Mouse (Mus musculus): Measurements from ENCODE around the gene Steap3. TPM values are rescaled to one million over a fixed set of nuclear protein-coding genes. Genes with fewer than 3 reads are reported as not detected.
A peak's percentile ranks its signal among the peaks of the same experiment; 100 is the strongest.

The Steap3 gene
- polyA plus RNA-seq, 1 experiment from 2014 or later, result 4.4 TPM

DNA sequence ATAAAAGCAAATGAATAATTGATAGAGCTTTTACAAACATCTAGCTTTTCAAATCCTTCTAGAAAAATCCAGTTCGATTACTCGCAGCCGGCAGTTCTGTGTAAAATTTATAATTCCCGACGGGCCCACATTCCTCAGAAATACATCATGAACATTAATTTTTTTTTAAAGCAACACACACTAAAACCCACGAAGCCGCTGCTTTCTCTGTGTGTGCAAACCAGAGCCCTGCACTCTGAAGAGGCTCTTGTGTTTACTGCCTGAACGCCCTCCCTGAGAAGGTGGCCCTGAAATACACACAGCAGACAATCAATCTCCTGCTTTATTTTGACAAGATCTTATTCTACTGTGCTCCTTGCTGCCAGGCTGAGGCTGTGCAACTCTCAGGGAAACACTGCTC lies 14.3 kb downstream of the Steap3 start:
- Histone ChIP-seq H3K27ac (ENCODE audit: low read length) (no peak overlapping the region), H3K4me2 (replicated peaks; ENCODE audit: low read depth, low read length) (no peak overlapping the region), H3K36me3 (ENCODE audit: insufficient read depth, low read length) (no peaks in the 10 kb centered on the region), H3K27me3 (replicated peaks; ENCODE audit: insufficient read depth, low read length) (no peaks in the 10 kb centered on the region), H3K4me1 (ENCODE audit: insufficient read depth, low read depth, low read length) (no peaks in the 10 kb centered on the region), H3K9me3 (ENCODE audit: low read length) (no peaks in the 10 kb centered on the region), H3K4me3 (ENCODE audit: low read depth, low read length) (no peak overlapping the region), H3K9ac (replicated peaks; ENCODE audit: low read depth) (no peak overlapping the region)
- ATAC-seq (no peak), DNase-seq (ENCODE audit: low spot score) (no peak)
- 33% methylated on average over 8 of the region's 8 CpGs for WGBS
- TF ChIP-seq CTCF (IDR thresholded peaks at IDR 0.05) (no peak), EP300 (IDR thresholded peaks at IDR 0.05) (no peak)

DNA sequence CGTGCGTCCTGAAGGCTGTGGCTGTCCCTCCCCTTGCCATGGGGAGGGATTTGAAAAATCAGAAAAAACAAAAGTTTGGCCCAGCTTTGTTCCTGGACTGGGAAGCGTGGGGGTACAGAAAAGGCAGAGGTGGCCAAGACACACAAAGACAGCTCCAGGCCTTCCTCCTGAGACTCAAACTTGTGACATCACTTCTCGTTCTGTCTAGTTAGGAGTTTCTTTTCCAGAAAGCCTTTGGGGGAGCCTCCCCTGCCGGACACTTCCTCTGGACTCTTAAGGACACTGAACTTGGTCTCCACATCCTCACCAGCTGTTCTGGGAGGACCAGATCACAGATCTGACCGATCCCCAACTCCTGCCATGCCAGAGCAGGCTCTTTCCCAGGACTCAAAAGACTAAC lies 18.8 kb downstream of the Steap3 start:
- ATAC-seq, result no peak
- Histone ChIP-seq H3K27ac (ENCODE audit: low read length) (no peak overlapping the region), H3K36me3 (ENCODE audit: insufficient read depth, low read length) (no peaks in the 10 kb centered on the region), H3K4me1 (ENCODE audit: insufficient read depth, low read depth, low read length) (no peaks in the 10 kb centered on the region), H3K9ac (replicated peaks; ENCODE audit: low read depth) (no peak overlapping the region), H3K4me2 (replicated peaks; ENCODE audit: low read depth, low read length) (no peak overlapping the region), H3K4me3 (ENCODE audit: low read depth, low read length) (no peak overlapping the region), H3K9me3 (ENCODE audit: low read length) (no peaks in the 10 kb centered on the region), H3K27me3 (replicated peaks; ENCODE audit: insufficient read depth, low read length) (no peaks in the 10 kb centered on the region)
- TF ChIP-seq EP300 (IDR thresholded peaks at IDR 0.05), result no peak
- no peak for TF ChIP-seq CTCF (IDR thresholded peaks at IDR 0.05)
- 76% methylated on average over 6 of the region's 6 CpGs for whole genome bisulfite sequencing
- no peak for DNase-seq (ENCODE audit: low spot score)

DNA sequence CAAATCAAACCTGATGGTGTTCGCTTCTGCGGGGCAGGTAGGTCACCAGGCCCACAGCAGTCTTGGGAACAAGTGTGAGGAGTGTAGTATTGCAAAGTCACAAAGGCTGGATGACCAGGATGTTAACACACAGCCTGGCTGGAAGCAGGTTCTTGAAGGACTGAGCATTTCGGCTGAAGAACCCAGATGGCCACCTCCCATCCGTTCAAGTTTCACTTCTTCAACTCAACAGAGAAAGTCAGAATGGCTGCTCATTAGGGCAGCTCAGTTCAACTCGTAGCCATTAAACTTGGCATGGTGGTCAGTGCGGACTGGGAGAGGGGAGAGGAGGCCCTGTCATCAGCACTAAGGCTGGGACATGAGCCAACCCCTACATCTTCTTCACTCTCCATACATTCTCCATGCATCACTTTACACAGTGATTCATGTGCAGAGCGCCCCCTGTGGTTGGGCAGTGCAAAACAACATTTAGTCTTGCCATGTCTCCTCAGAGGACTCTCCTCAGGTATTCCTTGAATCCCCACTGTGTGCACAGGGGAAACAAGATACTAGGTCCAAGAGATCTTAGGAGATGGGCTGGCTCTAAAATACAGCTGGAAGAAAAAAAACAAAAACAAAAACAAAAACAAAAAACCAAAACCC lies 19.9 kb downstream of the Steap3 start:
- Histone ChIP-seq H3K27me3 (replicated peaks; ENCODE audit: insufficient read depth, low read length) (no peaks in the 10 kb centered on the region), H3K4me3 (ENCODE audit: low read depth, low read length) (no peak overlapping the region), H3K9me3 (ENCODE audit: low read length) (no peaks in the 10 kb centered on the region), H3K27ac (ENCODE audit: low read length) (no peak overlapping the region), H3K4me2 (replicated peaks; ENCODE audit: low read depth, low read length) (no peak overlapping the region), H3K36me3 (ENCODE audit: insufficient read depth, low read length) (no peaks in the 10 kb centered on the region), H3K9ac (replicated peaks; ENCODE audit: low read depth) (no peak overlapping the region), H3K4me1 (ENCODE audit: insufficient read depth, low read depth, low read length) (no peaks in the 10 kb centered on the region)
- 86% methylated on average over 7 of the region's 7 CpGs for WGBS
- no peak for ATAC-seq
- DNase-seq (ENCODE audit: low spot score), result no peak
- no peak; the same call in 1 of the 2 replicates for TF ChIP-seq CTCF (IDR thresholded peaks at IDR 0.05)
- TF ChIP-seq EP300 (IDR thresholded peaks at IDR 0.05), result no peak

DNA sequence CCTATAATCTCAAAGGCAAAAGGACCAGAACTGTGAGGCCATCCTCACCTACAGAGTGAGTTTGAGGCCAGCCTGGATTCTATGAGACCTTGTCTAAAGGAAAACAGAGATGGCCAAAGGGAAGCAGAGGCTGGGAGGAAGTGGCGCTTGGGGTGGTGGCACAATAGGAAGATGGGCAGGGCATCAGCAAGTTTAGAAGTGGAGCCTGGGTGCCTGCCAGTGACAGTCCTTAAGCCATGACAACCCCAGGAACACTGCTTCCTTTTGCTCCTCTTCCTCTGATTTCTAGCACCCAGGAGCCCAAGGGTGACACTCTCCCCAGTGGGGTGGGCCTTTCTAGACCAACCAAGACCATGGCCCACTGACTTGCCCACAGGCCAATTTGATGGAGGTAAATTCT lies 21.3 kb downstream of the Steap3 start:
- H3K9ac ChIP-seq (replicated peaks; ENCODE audit: low read depth), result no peak overlapping the region
- H3K27ac ChIP-seq (ENCODE audit: low read length), result no peak overlapping the region
- TF ChIP-seq CTCF (IDR thresholded peaks at IDR 0.05) (no peak), EP300 (IDR thresholded peaks at IDR 0.05) (no peak)
- no peaks in the 10 kb centered on the region for H3K9me3 ChIP-seq (ENCODE audit: low read length)
- WGBS, result 92% methylated on average over 1 of the region's 1 CpGs
- ATAC-seq (no peak), DNase-seq (ENCODE audit: low spot score) (no peak)
- no peak overlapping the region for H3K4me3 ChIP-seq (ENCODE audit: low read depth, low read length)
- no peaks in the 10 kb centered on the region for H3K36me3 ChIP-seq (ENCODE audit: insufficient read depth, low read length)
- H3K27me3 ChIP-seq (replicated peaks; ENCODE audit: insufficient read depth, low read length), result no peaks in the 10 kb centered on the region
- H3K4me1 ChIP-seq (ENCODE audit: insufficient read depth, low read depth, low read length), result no peaks in the 10 kb centered on the region
- H3K4me2 ChIP-seq (replicated peaks; ENCODE audit: low read depth, low read length), result no peak overlapping the region

DNA sequence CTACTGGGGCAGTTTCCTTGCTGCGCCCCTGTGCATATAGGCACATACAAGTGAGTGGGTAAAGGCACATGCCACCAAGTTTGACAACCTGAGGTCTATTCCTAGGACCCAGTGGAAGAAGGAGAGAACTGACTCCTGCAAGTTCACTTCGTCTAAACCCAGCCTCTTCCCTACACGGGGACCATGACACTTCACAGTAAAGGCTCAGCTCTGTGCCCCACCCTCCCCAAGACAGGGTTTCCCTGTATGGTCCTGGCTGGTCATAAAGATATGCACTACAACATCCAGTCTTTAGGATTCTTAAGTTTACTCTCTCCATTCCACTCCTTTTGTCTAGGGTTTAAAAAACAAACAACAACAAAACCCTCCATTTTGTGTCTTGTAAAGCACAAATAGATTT lies 21.9 kb downstream of the Steap3 start:
- TF ChIP-seq EP300 (IDR thresholded peaks at IDR 0.05) (no peak), CTCF (IDR thresholded peaks at IDR 0.05) (no peak)
- H3K9me3 ChIP-seq (ENCODE audit: low read length), result no peaks in the 10 kb centered on the region
- no peak overlapping the region for H3K27ac ChIP-seq (ENCODE audit: low read length)
- H3K4me1 ChIP-seq (ENCODE audit: insufficient read depth, low read depth, low read length), result no peaks in the 10 kb centered on the region
- H3K4me2 ChIP-seq (replicated peaks; ENCODE audit: low read depth, low read length), result no peak overlapping the region
- H3K27me3 ChIP-seq (replicated peaks; ENCODE audit: insufficient read depth, low read length), result no peaks in the 10 kb centered on the region
- no peak overlapping the region for H3K9ac ChIP-seq (replicated peaks; ENCODE audit: low read depth)
- DNase-seq (ENCODE audit: low spot score) (no peak), ATAC-seq (no peak)
- WGBS, result 58% methylated on average over 3 of the region's 3 CpGs
- H3K36me3 ChIP-seq (ENCODE audit: insufficient read depth, low read length), result no peaks in the 10 kb centered on the region
- no peak overlapping the region for H3K4me3 ChIP-seq (ENCODE audit: low read depth, low read length)

DNA sequence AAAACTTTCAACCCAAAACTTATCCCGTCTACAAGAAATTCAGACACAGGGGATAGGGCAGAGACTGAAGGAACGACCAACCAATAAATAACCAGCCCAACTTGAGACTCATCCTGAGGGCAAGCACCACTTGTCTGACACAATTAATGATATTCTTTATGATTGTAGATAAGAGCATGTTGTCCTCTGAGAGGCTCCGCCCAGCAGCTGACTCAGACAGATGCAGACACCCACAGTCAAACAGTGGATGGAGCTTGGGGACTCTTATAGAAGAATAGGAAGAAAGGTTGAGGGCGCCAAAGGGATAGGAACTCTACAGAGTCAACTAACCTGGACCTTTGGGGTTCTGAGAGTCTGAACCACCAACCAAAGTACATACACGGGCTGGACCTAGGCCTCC lies 22.7 kb downstream of the Steap3 start:
- H3K4me1 ChIP-seq (ENCODE audit: insufficient read depth, low read depth, low read length), result no peaks in the 10 kb centered on the region
- H3K27me3 ChIP-seq (replicated peaks; ENCODE audit: insufficient read depth, low read length), result no peaks in the 10 kb centered on the region
- DNase-seq (ENCODE audit: low spot score), result no peak
- no peak overlapping the region for H3K27ac ChIP-seq (ENCODE audit: low read length)
- WGBS, result 85% methylated on average over 5 of the region's 5 CpGs
- no peaks in the 10 kb centered on the region for H3K9me3 ChIP-seq (ENCODE audit: low read length)
- no peak overlapping the region for H3K9ac ChIP-seq (replicated peaks; ENCODE audit: low read depth)
- no peak for ATAC-seq
- no peak overlapping the region for H3K4me2 ChIP-seq (replicated peaks; ENCODE audit: low read depth, low read length)
- H3K4me3 ChIP-seq (ENCODE audit: low read depth, low read length), result no peak overlapping the region
- TF ChIP-seq CTCF (IDR thresholded peaks at IDR 0.05) (no peak), EP300 (IDR thresholded peaks at IDR 0.05) (no peak)
- H3K36me3 ChIP-seq (ENCODE audit: insufficient read depth, low read length), result no peaks in the 10 kb centered on the region

DNA sequence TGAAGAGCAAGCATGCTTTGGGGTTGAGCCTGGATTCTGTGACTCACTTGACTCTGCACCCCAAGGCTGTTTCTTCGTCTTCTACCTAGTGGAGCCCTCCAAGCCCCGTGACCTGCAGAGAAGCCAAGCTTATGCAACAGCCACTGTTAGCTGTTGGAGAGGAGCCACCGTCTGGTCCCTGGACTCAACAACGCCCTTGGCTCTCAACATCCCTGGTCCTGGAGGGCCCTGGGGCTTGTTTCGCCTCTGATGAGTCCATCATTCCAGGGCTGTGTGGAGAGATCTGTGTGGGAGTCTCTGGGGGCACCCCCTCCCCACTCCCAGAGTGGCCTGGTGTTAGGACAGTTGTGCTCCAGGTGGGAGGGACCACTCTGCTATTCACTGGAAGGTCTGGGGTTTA lies 24.3 kb downstream of the Steap3 start:
- no peak for TF ChIP-seq CTCF (IDR thresholded peaks at IDR 0.05)
- no peak for TF ChIP-seq EP300 (IDR thresholded peaks at IDR 0.05)
- H3K27me3 ChIP-seq (replicated peaks; ENCODE audit: insufficient read depth, low read length), result no peaks in the 10 kb centered on the region
- no peak overlapping the region for H3K27ac ChIP-seq (ENCODE audit: low read length)
- no peak overlapping the region for H3K9ac ChIP-seq (replicated peaks; ENCODE audit: low read depth)
- ATAC-seq, result peak; percentile 29
- no peak overlapping the region for H3K4me2 ChIP-seq (replicated peaks; ENCODE audit: low read depth, low read length)
- DNase-seq (ENCODE audit: low spot score), result peak; percentile 32
- no peaks in the 10 kb centered on the region for H3K4me1 ChIP-seq (ENCODE audit: insufficient read depth, low read depth, low read length)
- H3K36me3 ChIP-seq (ENCODE audit: insufficient read depth, low read length), result no peaks in the 10 kb centered on the region
- no peaks in the 10 kb centered on the region for H3K9me3 ChIP-seq (ENCODE audit: low read length)
- 64% methylated on average over 5 of the region's 5 CpGs for WGBS
- H3K4me3 ChIP-seq (ENCODE audit: low read depth, low read length), result no peak overlapping the region
